In genomic region chr13:101504241-101504640, GRCm38 (mm10) we compare ENCODE assay signal across 17 mouse cellular contexts.
DNase-seq lines count a peak whose midpoint lies in the region; ATAC-seq lines count a peak whose summit lies in the region.
"Had no signal": no experiment of that assay in that cellular context is flagged by ENCODE, and none has a peak within 500 bp of the region (broad histone marks: within the 10 kb centered on the region; RNA-seq: fewer than 3 reads in every experiment).

No protein-coding gene starts in this region.

- WGBS in kidney, embryonic 15.5 days, result 49% methylated on average over 5 of the region's 5 CpGs
- 80% methylated on average over 5 of the region's 5 CpGs for WGBS in midbrain, embryonic 10.5 days

- DNase-seq in kidney, adult 18-20 months, result peak; percentile 22
- DNase-seq in ovary, adult 18-20 months (ENCODE audit: low spot score), result peak; percentile 18
- DNase-seq in ovary, postnatal 10 days (ENCODE audit: low spot score), result no peak
- peak; percentile 82 for DNase-seq in adrenal gland, adult 2 months
- DNase-seq in kidney, postnatal 14 days, result peak; percentile 25
- DNase-seq in midbrain, embryonic 10.5 days (ENCODE audit: low spot score), result no peak
- DNase-seq: cerebellum, postnatal 14 days; midbrain, embryonic 14.5 days; spleen, adult 18-20 months; thymus, postnatal 36 days had no signal

- H3K27me3 ChIP-seq in kidney, embryonic 15.5 days, result no peaks in the 10 kb centered on the region
- H3K27me3 ChIP-seq in midbrain, embryonic 10.5 days (ENCODE audit: low read depth, poor library complexity, severe bottlenecking), result no peaks in the 10 kb centered on the region
- H3K27me3 ChIP-seq: embryonic facial prominence, embryonic 12.5 days; limb, embryonic 13.5 days had no signal

- H3K36me3 ChIP-seq in kidney, embryonic 15.5 days, result no peaks in the 10 kb centered on the region
- H3K36me3 ChIP-seq in midbrain, embryonic 10.5 days, result no peaks in the 10 kb centered on the region
- H3K36me3 ChIP-seq: embryonic facial prominence, embryonic 12.5 days; heart, embryonic 10.5 days; limb, embryonic 13.5 days had no signal

- H3K27ac ChIP-seq in kidney, embryonic 15.5 days, result no peak overlapping the region
- no peak overlapping the region for H3K27ac ChIP-seq in midbrain, embryonic 10.5 days (replicated peaks)
- H3K27ac ChIP-seq: embryonic facial prominence, embryonic 12.5 days; heart, embryonic 10.5 days; limb, embryonic 13.5 days had no signal

- 0 out of 2 replicates have a peak, but pooled peaks cover 2% of the 10 kb centered on the region for H3K4me1 ChIP-seq in kidney, embryonic 15.5 days
- H3K4me1 ChIP-seq in midbrain, embryonic 10.5 days, result no peaks in the 10 kb centered on the region
- H3K4me1 ChIP-seq: embryonic facial prominence, embryonic 12.5 days; heart, embryonic 10.5 days had no signal

- no peak overlapping the region for H3K4me3 ChIP-seq in kidney, embryonic 15.5 days (replicated peaks)
- no peak overlapping the region for H3K4me3 ChIP-seq in midbrain, embryonic 10.5 days
- H3K4me3 ChIP-seq: embryonic facial prominence, embryonic 12.5 days; heart, embryonic 10.5 days; limb, embryonic 13.5 days had no signal

- H3K4me2 ChIP-seq in kidney, embryonic 15.5 days, result no peak overlapping the region
- H3K4me2 ChIP-seq: embryonic facial prominence, embryonic 12.5 days; limb, embryonic 13.5 days had no signal

- no peak for ATAC-seq in kidney, embryonic 15.5 days (replicated peaks; ENCODE audit: low FRiP score)
- ATAC-seq: activated CD4-positive, CD25-positive, alpha-beta regulatory T cell, adult 4 months; CD4-positive, CD25-positive, alpha-beta regulatory T cell, adult 4 months; hindbrain, embryonic 16.5 days had no signal

- H3K9ac ChIP-seq in kidney, embryonic 15.5 days, result no peak overlapping the region
- H3K9ac ChIP-seq: embryonic facial prominence, embryonic 12.5 days; limb, embryonic 13.5 days had no signal

- H3K9me3 ChIP-seq in kidney, embryonic 15.5 days (replicated peaks), result no peaks in the 10 kb centered on the region
- H3K9me3 ChIP-seq in midbrain, embryonic 10.5 days (replicated peaks), result no peaks in the 10 kb centered on the region
- H3K9me3 ChIP-seq: embryonic facial prominence, embryonic 12.5 days; heart, embryonic 10.5 days; limb, embryonic 13.5 days had no signal

Comparison
In these comparisons a context has a peak if more than half of its experiments do, and no peak if none do; other contexts are left out.
1. DNase-seq: peak in kidney, adult 18-20 months (single experiment), ovary, adult 18-20 months (single experiment), adrenal gland, adult 2 months (single experiment) and kidney, postnatal 14 days (single experiment); none in ovary, postnatal 10 days (single experiment) and midbrain, embryonic 10.5 days (single experiment).